Mouse (Mus musculus): Measurements from ENCODE around the gene Tns2. TPM values are rescaled to one million over a fixed set of nuclear protein-coding genes. Genes with fewer than 3 reads are reported as not detected.
"Not testable (repeated sequence)": the region's sequence is repeated elsewhere in the genome, so short reads cannot be mapped to it uniquely, and the experiment has no call there.

Gene Tns2
- polyA plus RNA-seq, 1 experiment from 2014 or later: 10.4 TPM

DNA sequence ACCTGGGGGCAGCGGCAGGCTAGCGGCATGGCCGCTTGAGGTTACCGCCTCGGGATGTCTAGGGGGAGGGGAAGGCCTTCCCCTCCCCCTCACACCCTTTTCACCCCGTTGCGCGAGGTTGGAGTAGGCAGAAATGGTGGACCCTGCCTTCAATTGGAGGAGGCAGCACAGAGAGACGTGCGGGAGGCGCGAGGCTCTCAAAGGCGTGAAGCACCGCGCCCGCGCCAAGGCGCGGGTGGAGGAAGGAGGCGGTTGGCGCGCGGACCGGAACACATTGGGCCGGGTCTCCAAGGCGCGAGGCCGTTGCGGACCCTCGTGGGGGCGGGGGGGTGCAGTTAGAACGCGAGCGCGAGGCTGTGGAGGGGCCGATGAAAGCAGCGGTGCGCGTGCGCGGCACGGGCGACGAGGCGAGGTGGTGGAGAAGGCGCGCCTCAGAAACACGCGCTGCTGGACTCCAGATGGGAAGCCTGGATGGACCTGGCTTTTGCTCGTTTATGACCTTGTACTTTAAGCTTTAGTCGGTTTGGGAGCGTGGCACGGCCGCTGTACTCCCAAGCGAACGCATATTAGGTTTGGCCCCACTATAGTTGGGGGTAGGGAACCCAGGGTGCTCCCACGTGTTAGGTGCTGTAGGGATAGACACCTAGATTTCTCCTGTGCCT, 26.0 kb upstream of the Tns2 start:
- peak overlapping the region; percentile 97 for H3K27ac ChIP-seq
- peaks cover 18% of the 10 kb centered on the region for H3K4me1 ChIP-seq (replicated peaks; ENCODE audit: control insufficient read depth, insufficient read depth, low read length)
- ATAC-seq (ENCODE audit: low FRiP score): peak; percentile 54
- no peaks in the 10 kb centered on the region for H3K36me3 ChIP-seq (replicated peaks; ENCODE audit: control insufficient read depth, insufficient read depth)
- under 1% methylated on average over 57 of the region's 57 CpGs for WGBS
- H3K4me2 ChIP-seq (replicated peaks): peak overlapping the region; percentile 83
- no peaks in the 10 kb centered on the region for H3K27me3 ChIP-seq (ENCODE audit: control insufficient read depth, insufficient read depth, low read length)
- H3K9me3 ChIP-seq (ENCODE audit: control insufficient read depth, low read length): no peaks in the 10 kb centered on the region
- peak overlapping the region; percentile 88 for H3K9ac ChIP-seq
- peak; percentile 72 for DNase-seq (ENCODE audit: low spot score)
- peak overlapping the region; percentile 79 for H3K4me3 ChIP-seq (replicated peaks; ENCODE audit: low read length)

DNA sequence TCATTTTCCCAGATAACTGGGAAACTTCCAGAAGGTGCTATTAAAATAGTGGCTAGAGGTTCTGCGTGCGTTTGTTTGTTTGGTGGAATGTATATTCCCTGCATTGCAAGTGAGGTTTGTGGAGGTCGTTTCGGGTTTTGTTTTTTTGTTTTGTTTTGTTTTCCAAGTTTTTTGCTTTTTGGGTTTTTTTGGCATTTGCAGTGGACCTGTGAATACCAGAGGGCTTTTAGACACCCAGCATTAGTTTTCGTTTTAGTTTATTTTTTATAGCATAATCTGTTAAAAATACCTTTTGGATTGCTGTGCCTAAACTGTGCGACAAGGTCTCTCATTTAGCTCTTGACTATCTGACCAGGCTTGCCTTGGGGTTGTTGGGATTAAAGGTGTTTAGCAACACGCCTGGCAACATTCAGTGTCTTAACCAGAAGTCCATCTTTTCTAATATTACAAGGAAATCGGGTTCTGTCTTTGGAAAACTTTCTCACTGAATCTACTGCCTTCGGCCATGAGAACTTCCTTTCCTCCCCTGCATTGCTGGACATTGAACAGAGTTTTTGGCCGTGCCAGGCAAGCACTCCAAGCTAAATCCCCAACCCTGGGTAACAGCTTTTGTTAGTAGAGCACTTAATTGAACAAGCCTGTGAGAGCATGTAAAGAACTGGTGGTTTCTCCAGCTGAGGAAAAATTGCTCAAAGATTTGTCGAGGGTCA, 25.2 kb upstream of the Tns2 start:
- Histone ChIP-seq H3K4me3 (replicated peaks; ENCODE audit: low read length) (peak overlapping the region; percentile 79), H3K9me3 (ENCODE audit: control insufficient read depth, low read length) (no peaks in the 10 kb centered on the region), H3K4me2 (replicated peaks) (peak overlapping the region; percentile 83), H3K9ac (peak overlapping the region; percentile 88), H3K27me3 (ENCODE audit: control insufficient read depth, insufficient read depth, low read length) (no peaks in the 10 kb centered on the region), H3K4me1 (replicated peaks; ENCODE audit: control insufficient read depth, insufficient read depth, low read length) (peaks cover 18% of the 10 kb centered on the region), H3K27ac (no peak overlapping the region), H3K36me3 (replicated peaks; ENCODE audit: control insufficient read depth, insufficient read depth) (no peaks in the 10 kb centered on the region)
- DNase-seq (ENCODE audit: low spot score) (no peak), ATAC-seq (ENCODE audit: low FRiP score) (no peak)
- 22% methylated on average over 11 of the region's 11 CpGs for WGBS

DNA sequence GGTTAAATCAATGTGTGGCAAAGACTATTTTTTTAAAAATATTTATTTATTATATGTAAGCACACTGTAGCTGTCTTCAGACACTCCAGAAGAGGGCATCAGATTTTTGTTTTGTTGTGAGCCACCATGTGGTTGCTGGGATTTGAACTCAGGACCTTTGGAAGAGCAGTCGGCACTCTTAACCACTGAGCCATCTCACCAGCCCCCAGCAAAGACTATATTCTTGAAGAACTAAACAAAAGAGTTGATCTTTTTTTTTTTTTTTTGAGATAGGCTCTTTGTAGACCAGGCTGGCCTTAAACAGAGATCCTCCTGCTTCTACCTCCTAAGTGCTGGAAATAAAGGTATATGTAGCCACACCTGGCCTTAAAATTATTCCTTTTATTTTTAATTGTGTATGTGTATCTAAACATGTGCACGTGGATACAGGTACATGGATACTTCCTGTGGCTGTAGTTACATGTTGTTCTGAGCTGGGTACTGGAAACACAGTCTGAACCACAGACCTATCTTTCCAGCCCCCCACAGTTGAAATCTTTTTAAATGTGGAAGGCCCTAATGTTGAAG, 23.0 kb upstream of the Tns2 start:
- 95% methylated on average over 2 of the region's 2 CpGs for WGBS
- H3K4me3 ChIP-seq (replicated peaks; ENCODE audit: low read length): no peak overlapping the region
- DNase-seq (ENCODE audit: low spot score): no peak
- H3K27me3 ChIP-seq (ENCODE audit: control insufficient read depth, insufficient read depth, low read length): no peaks in the 10 kb centered on the region
- no peak overlapping the region for H3K9ac ChIP-seq
- H3K36me3 ChIP-seq (replicated peaks; ENCODE audit: control insufficient read depth, insufficient read depth): peaks cover 10% of the 10 kb centered on the region
- H3K4me2 ChIP-seq (replicated peaks): no peak overlapping the region
- H3K9me3 ChIP-seq (ENCODE audit: control insufficient read depth, low read length): no peaks in the 10 kb centered on the region
- no peak for ATAC-seq (ENCODE audit: low FRiP score)
- H3K27ac ChIP-seq: no peak overlapping the region
- H3K4me1 ChIP-seq (replicated peaks; ENCODE audit: control insufficient read depth, insufficient read depth, low read length): peaks cover 18% of the 10 kb centered on the region

DNA sequence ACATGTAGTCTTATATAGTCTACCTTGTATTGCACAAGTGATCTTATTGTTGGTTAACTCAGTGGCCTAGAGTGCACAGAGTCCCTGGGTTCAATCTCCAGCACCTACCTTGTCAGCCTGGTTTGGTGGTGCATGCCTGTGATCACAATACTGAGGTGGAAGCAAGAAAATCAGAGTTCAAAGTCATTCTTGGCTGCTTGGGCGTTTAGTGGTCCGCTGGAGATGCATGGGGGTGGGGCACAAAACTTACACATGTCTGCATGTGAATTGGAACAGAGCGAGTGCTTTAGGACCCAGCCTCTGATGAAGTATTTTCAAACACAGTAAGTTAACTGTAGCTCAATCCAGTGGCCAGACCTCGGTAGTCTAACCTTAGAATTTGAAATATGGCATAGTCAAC, 21.0 kb upstream of the Tns2 start:
- Histone ChIP-seq H3K9me3 (ENCODE audit: control insufficient read depth, low read length) (no peaks in the 10 kb centered on the region), H3K4me2 (replicated peaks) (no peak overlapping the region), H3K36me3 (replicated peaks; ENCODE audit: control insufficient read depth, insufficient read depth) (peaks cover 30% of the 10 kb centered on the region), H3K27me3 (ENCODE audit: control insufficient read depth, insufficient read depth, low read length) (no peaks in the 10 kb centered on the region), H3K27ac (no peak overlapping the region), H3K4me3 (replicated peaks; ENCODE audit: low read length) (no peak overlapping the region), H3K4me1 (replicated peaks; ENCODE audit: control insufficient read depth, insufficient read depth, low read length) (peaks cover 18% of the 10 kb centered on the region), H3K9ac (no peak overlapping the region)
- ATAC-seq (ENCODE audit: low FRiP score): no peak
- 78% methylated on average over 4 of the region's 4 CpGs for WGBS
- DNase-seq (ENCODE audit: low spot score): no peak

DNA sequence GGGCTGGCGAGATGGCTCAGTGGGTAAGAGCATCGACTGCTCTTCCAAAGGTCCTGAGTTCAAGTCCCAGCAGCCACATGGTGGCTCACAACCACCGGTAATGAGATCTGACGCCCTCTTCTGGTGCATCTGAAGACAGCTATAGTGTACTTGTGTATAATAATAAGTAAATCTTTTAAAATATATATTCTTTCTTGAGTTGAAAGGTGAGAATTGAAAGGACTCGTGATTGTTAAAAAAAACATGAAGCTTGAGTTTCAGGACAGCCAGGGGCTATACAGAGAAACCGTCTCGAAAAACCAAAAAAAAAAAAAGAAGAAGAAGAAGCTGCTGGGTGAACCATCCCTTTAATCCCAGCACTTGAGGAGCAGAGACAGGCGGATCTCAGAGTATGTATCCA, 20.3 kb upstream of the Tns2 start:
- not testable (repeated sequence) for ATAC-seq (ENCODE audit: low FRiP score)
- WGBS: 83% methylated on average over 8 of the region's 8 CpGs

DNA sequence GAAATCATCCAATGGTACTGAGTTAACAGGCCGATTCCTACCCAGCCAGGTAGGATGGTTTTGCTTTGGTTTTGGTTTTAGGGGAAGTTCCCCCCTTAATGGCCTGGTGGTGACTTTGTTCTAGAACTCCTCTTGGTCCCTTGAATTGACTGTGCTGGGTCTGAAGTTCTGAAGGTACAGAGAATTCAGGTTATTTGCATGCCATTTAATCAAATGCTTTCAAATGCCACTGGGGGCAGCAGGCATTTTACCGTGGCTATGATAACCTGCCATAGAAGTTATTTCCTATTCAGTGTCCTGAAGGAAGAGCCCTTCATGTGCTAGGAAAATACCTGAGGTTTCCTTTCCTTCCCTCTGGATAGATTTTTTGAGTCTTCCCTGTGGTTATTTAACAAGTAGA, 19.8 kb upstream of the Tns2 start:
- H3K4me1 ChIP-seq (replicated peaks; ENCODE audit: control insufficient read depth, insufficient read depth, low read length): peaks cover 10% of the 10 kb centered on the region; the same call in 1 of the 2 replicates
- no peak overlapping the region for H3K4me2 ChIP-seq (replicated peaks)
- H3K9me3 ChIP-seq (ENCODE audit: control insufficient read depth, low read length): no peaks in the 10 kb centered on the region
- no peak overlapping the region for H3K4me3 ChIP-seq (replicated peaks; ENCODE audit: low read length)
- DNase-seq (ENCODE audit: low spot score): no peak
- no peak overlapping the region for H3K27ac ChIP-seq
- no peaks in the 10 kb centered on the region for H3K27me3 ChIP-seq (ENCODE audit: control insufficient read depth, insufficient read depth, low read length)
- 62% methylated on average over 2 of the region's 2 CpGs for WGBS
- H3K9ac ChIP-seq: no peak overlapping the region
- H3K36me3 ChIP-seq (replicated peaks; ENCODE audit: control insufficient read depth, insufficient read depth): peaks cover 42% of the 10 kb centered on the region
- no peak for ATAC-seq (ENCODE audit: low FRiP score)

More for the DNA sequence above, 20.3 kb upstream of the Tns2 start:
- not testable (repeated sequence) for DNase-seq (ENCODE audit: low spot score); H3K27ac ChIP-seq; H3K9me3 ChIP-seq (ENCODE audit: control insufficient read depth, low read length); H3K4me3 ChIP-seq (replicated peaks; ENCODE audit: low read length); H3K27me3 ChIP-seq (ENCODE audit: control insufficient read depth, insufficient read depth, low read length); H3K4me2 ChIP-seq (replicated peaks); H3K9ac ChIP-seq
- H3K36me3 ChIP-seq (replicated peaks; ENCODE audit: control insufficient read depth, insufficient read depth): peaks cover 37% of the 10 kb centered on the region
- peaks cover 15% of the 10 kb centered on the region for H3K4me1 ChIP-seq (replicated peaks; ENCODE audit: control insufficient read depth, insufficient read depth, low read length)

DNA sequence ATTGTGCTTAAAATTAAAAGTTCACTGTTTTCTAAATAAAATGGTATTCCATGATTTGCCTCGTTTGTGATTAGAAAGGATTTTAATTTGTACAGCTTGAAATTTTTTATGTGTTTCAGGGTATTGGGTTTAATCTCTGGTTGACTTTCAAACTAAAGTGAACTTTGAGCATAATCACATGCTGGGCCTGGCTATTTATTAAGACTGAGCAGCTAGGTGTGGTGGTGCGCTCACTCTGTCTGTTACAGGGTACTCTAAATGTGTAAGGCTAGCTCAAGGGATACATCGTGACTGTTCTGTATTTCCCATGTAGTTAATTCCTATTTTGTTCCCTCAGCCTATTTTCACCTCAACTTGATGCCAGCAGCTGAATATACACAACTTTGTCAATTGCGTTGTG, 18.1 kb upstream of the Tns2 start:
- Histone ChIP-seq H3K4me3 (replicated peaks; ENCODE audit: low read length) (no peak overlapping the region), H3K36me3 (replicated peaks; ENCODE audit: control insufficient read depth, insufficient read depth) (peaks cover 59% of the 10 kb centered on the region), H3K27me3 (ENCODE audit: control insufficient read depth, insufficient read depth, low read length) (no peaks in the 10 kb centered on the region), H3K27ac (no peak overlapping the region), H3K9ac (no peak overlapping the region), H3K4me1 (replicated peaks; ENCODE audit: control insufficient read depth, insufficient read depth, low read length) (no peaks in the 10 kb centered on the region), H3K4me2 (replicated peaks) (no peak overlapping the region), H3K9me3 (ENCODE audit: control insufficient read depth, low read length) (no peaks in the 10 kb centered on the region)
- DNase-seq (ENCODE audit: low spot score): no peak
- ATAC-seq (ENCODE audit: low FRiP score): no peak
- 92% methylated on average over 4 of the region's 4 CpGs for WGBS

DNA sequence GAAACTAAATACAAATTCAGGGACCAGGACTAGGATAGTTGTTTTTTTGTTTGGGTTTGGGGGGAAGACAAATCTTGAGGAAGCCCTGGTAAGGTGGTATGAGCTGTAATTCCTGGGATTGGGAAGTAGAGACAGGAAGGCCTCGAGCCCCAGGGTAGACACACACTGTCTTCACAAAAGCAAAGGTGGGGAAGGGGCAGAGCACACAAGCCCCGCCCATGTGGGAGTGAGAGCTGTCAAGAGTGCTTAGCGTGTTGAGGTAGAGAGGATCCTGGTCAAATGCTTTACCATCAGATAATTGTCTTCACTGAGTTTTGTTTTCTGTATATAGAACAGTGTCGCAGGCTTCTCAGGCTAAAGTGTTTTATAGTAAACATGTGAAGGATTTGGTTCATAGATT, 17.2 kb upstream of the Tns2 start:
- peaks cover 68% of the 10 kb centered on the region for H3K36me3 ChIP-seq (replicated peaks; ENCODE audit: control insufficient read depth, insufficient read depth)
- H3K9me3 ChIP-seq (ENCODE audit: control insufficient read depth, low read length): no peaks in the 10 kb centered on the region
- no peak overlapping the region for H3K27ac ChIP-seq
- no peak overlapping the region for H3K4me3 ChIP-seq (replicated peaks; ENCODE audit: low read length)
- H3K4me1 ChIP-seq (replicated peaks; ENCODE audit: control insufficient read depth, insufficient read depth, low read length): no peaks in the 10 kb centered on the region
- no peak overlapping the region for H3K4me2 ChIP-seq (replicated peaks)
- no peak overlapping the region for H3K9ac ChIP-seq
- no peak for ATAC-seq (ENCODE audit: low FRiP score)
- 92% methylated on average over 4 of the region's 4 CpGs for WGBS
- H3K27me3 ChIP-seq (ENCODE audit: control insufficient read depth, insufficient read depth, low read length): no peaks in the 10 kb centered on the region
- DNase-seq (ENCODE audit: low spot score): no peak

DNA sequence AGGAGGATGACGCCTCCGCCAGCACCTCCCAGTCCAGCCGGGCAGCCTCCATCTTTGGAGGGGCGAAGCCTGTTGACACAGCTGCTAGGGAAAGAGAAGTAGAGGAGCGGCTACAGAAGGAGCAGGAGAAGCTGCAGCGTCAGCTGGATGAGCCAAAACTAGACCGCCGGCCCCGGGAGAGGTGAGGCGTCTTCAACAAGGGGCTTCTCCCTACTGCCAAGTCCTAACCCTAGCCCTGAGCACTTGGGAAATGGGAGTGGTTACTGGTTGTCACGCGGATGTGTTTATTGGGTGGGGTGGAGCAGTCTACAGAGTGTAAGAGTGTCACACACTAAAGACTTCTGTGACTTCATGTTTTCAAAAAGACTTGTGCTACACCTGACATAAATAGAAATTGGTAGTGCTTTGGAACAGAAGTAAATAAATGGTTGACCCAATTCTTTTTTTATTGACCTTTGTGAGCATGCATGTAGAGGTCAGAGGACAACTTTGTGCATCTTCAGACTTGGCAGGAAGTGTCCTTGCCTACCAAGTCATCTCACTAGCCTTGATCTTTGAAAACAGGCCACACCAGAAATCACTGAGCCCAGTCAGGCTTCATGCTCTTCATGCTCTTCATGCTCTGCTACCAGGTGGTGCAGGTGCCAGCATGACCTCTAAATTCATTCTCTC, 10.2 kb upstream of the Tns2 start:
- Histone ChIP-seq H3K4me3 (replicated peaks; ENCODE audit: low read length) (no peak overlapping the region), H3K4me1 (replicated peaks; ENCODE audit: control insufficient read depth, insufficient read depth, low read length) (no peaks in the 10 kb centered on the region), H3K4me2 (replicated peaks) (no peak overlapping the region), H3K27me3 (ENCODE audit: control insufficient read depth, insufficient read depth, low read length) (no peaks in the 10 kb centered on the region), H3K9ac (no peak overlapping the region), H3K9me3 (ENCODE audit: control insufficient read depth, low read length) (no peaks in the 10 kb centered on the region), H3K27ac (no peak overlapping the region), H3K36me3 (replicated peaks; ENCODE audit: control insufficient read depth, insufficient read depth) (peaks cover 100% of the 10 kb centered on the region)
- DNase-seq (ENCODE audit: low spot score): no peak
- 82% methylated on average over 12 of the region's 12 CpGs for WGBS
- no peak for ATAC-seq (ENCODE audit: low FRiP score)
